Mouse (Mus musculus) stomach, postnatal 0 days (tissue): ENCODE results near the gene Ern1.

ENCODE experiments used
- CTCF ChIP-seq: IDR thresholded peaks from 2 replicates; pipeline ENCODE4 v1.5.1; 2016; ENCODE audit warnings: antibody characterized with exemption, low read depth, mild to moderate bottlenecking, moderate library complexity
- EP300 ChIP-seq: optimal IDR thresholded peaks from 2 replicates; pipeline ENCODE3; 2016; ENCODE audit warnings: antibody characterized with exemption

DNA sequence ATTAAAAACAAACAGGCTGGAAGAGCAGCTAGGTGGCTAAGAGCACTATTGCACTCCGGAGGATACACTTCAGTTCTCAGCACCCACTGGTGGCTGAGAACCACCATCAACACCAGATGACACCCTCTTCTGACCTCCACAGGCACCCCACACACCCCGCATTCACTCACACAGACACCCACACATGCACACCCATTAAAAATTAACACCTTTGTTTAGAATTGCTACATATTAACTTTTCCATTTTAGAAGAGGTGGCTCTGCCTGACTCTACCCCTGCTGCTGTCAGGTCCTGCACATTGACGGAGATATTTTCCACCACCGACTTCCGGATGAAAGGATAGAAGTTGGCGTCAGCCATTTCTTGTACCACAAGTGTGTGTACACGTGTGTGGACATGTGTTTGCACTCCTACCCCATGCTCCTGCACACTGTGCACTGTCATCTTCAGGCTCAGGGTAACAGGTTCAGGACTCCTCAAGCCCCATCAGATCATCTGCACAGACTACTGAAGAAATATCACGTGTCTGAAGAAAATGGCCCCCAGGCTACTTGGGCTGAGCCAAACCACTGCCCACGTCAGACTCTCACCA, 48.1 kb upstream of the Ern1 start:
- no peak for TF ChIP-seq CTCF
- no peak for TF ChIP-seq EP300
